Mouse (Mus musculus): ENCODE measurements around the gene Khdc3. TPM values are rescaled to one million over a fixed set of nuclear protein-coding genes. Genes with fewer than 3 reads are reported as not detected.
"Not testable (repeated sequence)": the region's sequence is repeated elsewhere in the genome, so short reads cannot be mapped to it uniquely, and the experiment has no call there.

Khdc3 gene
- polyA plus RNA-seq (2015; fragmentation: Nextera tagmentation; extraction: Ambion mirVana), result 0.09 TPM in 1 of 2 replicates, not detected in the other

DNA sequence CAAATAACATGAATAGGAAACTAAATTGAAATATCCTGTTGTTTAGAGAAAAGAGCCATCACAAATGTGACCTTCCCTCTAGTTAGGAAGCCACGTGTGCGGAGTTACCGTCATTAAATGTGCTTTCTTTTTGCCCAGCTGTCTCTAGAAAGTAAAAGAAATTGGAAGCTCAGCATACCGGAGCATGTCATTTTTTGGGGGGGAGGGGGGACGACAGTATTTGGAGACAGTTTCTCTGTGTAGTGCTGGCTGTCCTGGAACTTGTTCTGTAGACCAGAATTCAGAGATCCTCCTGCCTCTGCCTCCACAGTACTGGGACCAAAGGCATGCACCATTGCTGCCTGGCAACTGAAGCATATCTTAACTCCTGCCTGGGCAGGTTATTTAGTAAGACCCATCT lies at the start of gene Khdc3:
Khdc3 (plus strand) TSS at position 301 of the 400 bp plus-strand sequence.
- no peak within 1 kb of the TSS for H3K4me3 ChIP-seq
- H3K4me2 ChIP-seq, result no peak within 1 kb of the TSS
- WGBS, result 84% methylated on average over 5 of the region's 5 CpGs
- H3K9me3 ChIP-seq, result no peaks in the 10 kb centered on the region
- H3K36me3 ChIP-seq, result no peaks in the 10 kb centered on the region
- no peak for ATAC-seq (ENCODE audit: borderline replicate concordance, extremely low read depth, low FRiP score, low TSS enrichment)
- H3K9ac ChIP-seq, result no peak within 1 kb of the TSS
- peaks cover 19% of the 10 kb centered on the region for H3K27me3 ChIP-seq
- peaks cover 8% of the 10 kb centered on the region for H3K4me1 ChIP-seq
- no peak within 1 kb of the TSS for H3K27ac ChIP-seq

DNA sequence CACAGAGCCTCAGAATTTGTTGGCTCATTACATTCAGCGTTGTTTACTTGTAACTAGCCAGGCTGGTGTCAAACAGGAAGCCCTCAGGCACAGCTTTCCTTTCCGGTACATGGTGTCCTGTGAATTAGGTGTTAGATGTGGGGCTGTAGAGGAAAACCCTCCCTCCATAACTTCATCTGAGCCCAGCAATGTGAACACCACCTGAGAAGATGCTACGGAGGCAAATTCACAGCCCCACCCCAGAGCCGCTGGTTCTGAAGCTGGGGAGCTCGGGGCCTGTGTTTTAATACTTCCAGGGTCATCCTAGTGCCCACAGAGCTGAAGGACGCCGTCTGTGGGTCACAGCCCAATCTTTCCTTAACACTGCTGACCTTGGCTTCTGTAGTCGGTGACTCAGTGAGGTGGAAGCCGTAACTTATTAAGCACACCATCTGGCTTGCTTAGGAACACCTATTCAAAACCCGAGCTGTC lies 46.2 kb upstream of the Khdc3 start:
- Histone ChIP-seq H3K4me1 (peaks cover 6% of the 10 kb centered on the region; the same call in 1 of the 2 replicates), H3K9me3 (no peaks in the 10 kb centered on the region), H3K4me2 (no peak overlapping the region), H3K27me3 (no peaks in the 10 kb centered on the region), H3K9ac (no peak overlapping the region), H3K27ac (no peak overlapping the region), H3K36me3 (no peaks in the 10 kb centered on the region), H3K4me3 (no peak overlapping the region)
- 44% methylated on average over 10 of the region's 10 CpGs for WGBS
- ATAC-seq (ENCODE audit: borderline replicate concordance, extremely low read depth, low FRiP score, low TSS enrichment), result no peak

- Histone ChIP-seq H3K4me1 (peaks cover 5% of the 10 kb centered on the region; the same call in 1 of the 2 replicates), H3K27me3 (no peaks in the 10 kb centered on the region), H3K9me3 (no peaks in the 10 kb centered on the region), H3K27ac (no peak overlapping the region), H3K36me3 (no peaks in the 10 kb centered on the region), H3K9ac (no peak overlapping the region), H3K4me2 (no peak overlapping the region), H3K4me3 (no peak overlapping the region)
- no peak for ATAC-seq (ENCODE audit: borderline replicate concordance, extremely low read depth, low FRiP score, low TSS enrichment)
- 84% methylated on average over 4 of the region's 4 CpGs for WGBS
Measured at GRCm38 (mm10) chr9:73059224-73059623, 42.4 kb upstream of the Khdc3 start.

- Histone ChIP-seq H3K27ac (no peak overlapping the region), H3K4me3 (no peak overlapping the region), H3K36me3 (no peaks in the 10 kb centered on the region), H3K9ac (no peak overlapping the region), H3K27me3 (no peaks in the 10 kb centered on the region), H3K4me1 (peaks cover 15% of the 10 kb centered on the region), H3K4me2 (peak overlapping the region; percentile 31; the same call in 1 of the 2 replicates), H3K9me3 (no peaks in the 10 kb centered on the region)
- 22% methylated on average over 15 of the region's 15 CpGs for WGBS
- ATAC-seq (ENCODE audit: borderline replicate concordance, extremely low read depth, low FRiP score, low TSS enrichment), result no peak
Measured at GRCm38 (mm10) chr9:73063621-73064290, 37.9 kb upstream of the Khdc3 start.

- Histone ChIP-seq H3K4me2 (peak overlapping the region; percentile 35), H3K9me3 (no peaks in the 10 kb centered on the region), H3K27ac (no peak overlapping the region), H3K27me3 (no peaks in the 10 kb centered on the region), H3K9ac (no peak overlapping the region), H3K4me1 (peaks cover 19% of the 10 kb centered on the region), H3K36me3 (no peaks in the 10 kb centered on the region), H3K4me3 (0 out of 2 replicates have a peak overlapping the region, but pooled peaks have one; percentile 12)
- ATAC-seq (ENCODE audit: borderline replicate concordance, extremely low read depth, low FRiP score, low TSS enrichment), result peak; percentile 48; the same call in 1 of the 2 replicates
- WGBS, result 27% methylated on average over 9 of the region's 10 CpGs
Measured at GRCm38 (mm10) chr9:73067086-73067485, 34.5 kb upstream of the Khdc3 start.

GRCm38 (mm10) chr9:73068230-73068679 lies 33.4 kb upstream of the Khdc3 start:
- Histone ChIP-seq H3K4me1 (peaks cover 19% of the 10 kb centered on the region), H3K9ac (no peak overlapping the region), H3K9me3 (no peaks in the 10 kb centered on the region), H3K4me3 (no peak overlapping the region), H3K36me3 (no peaks in the 10 kb centered on the region), H3K27me3 (no peaks in the 10 kb centered on the region), H3K27ac (peak overlapping the region; percentile 62; the same call in 1 of the 2 replicates), H3K4me2 (peak overlapping the region; percentile 21)
- 16% methylated on average over 6 of the region's 6 CpGs for WGBS
- peak; percentile 77 for ATAC-seq (ENCODE audit: borderline replicate concordance, extremely low read depth, low FRiP score, low TSS enrichment)

- WGBS, result 74% methylated on average over 6 of the region's 6 CpGs
- no peak for ATAC-seq (ENCODE audit: borderline replicate concordance, extremely low read depth, low FRiP score, low TSS enrichment)
- no peaks in the 10 kb centered on the region for H3K9me3 ChIP-seq
- H3K27me3 ChIP-seq, result no peaks in the 10 kb centered on the region
- H3K9ac ChIP-seq, result no peak overlapping the region
- H3K36me3 ChIP-seq, result no peaks in the 10 kb centered on the region
- H3K4me2 ChIP-seq, result peak overlapping the region; percentile 14; the same call in 1 of the 2 replicates
- no peak overlapping the region for H3K4me3 ChIP-seq
- peaks cover 15% of the 10 kb centered on the region for H3K4me1 ChIP-seq
- peak overlapping the region; percentile 62 for H3K27ac ChIP-seq
Measured at GRCm38 (mm10) chr9:73068688-73069087, 32.9 kb upstream of the Khdc3 start.

GRCm38 (mm10) chr9:73070971-73071659 lies 30.5 kb upstream of the Khdc3 start:
- Histone ChIP-seq H3K27me3 (no peaks in the 10 kb centered on the region), H3K4me2 (no peak overlapping the region; the same call in 1 of the 2 replicates), H3K36me3 (no peaks in the 10 kb centered on the region), H3K4me1 (peaks cover 14% of the 10 kb centered on the region), H3K4me3 (no peak overlapping the region), H3K9ac (no peak overlapping the region), H3K9me3 (no peaks in the 10 kb centered on the region), H3K27ac (peak overlapping the region; percentile 20; the same call in 1 of the 2 replicates)
- ATAC-seq (ENCODE audit: borderline replicate concordance, extremely low read depth, low FRiP score, low TSS enrichment), result no peak
- WGBS, result 54% methylated on average over 10 of the region's 10 CpGs

DNA sequence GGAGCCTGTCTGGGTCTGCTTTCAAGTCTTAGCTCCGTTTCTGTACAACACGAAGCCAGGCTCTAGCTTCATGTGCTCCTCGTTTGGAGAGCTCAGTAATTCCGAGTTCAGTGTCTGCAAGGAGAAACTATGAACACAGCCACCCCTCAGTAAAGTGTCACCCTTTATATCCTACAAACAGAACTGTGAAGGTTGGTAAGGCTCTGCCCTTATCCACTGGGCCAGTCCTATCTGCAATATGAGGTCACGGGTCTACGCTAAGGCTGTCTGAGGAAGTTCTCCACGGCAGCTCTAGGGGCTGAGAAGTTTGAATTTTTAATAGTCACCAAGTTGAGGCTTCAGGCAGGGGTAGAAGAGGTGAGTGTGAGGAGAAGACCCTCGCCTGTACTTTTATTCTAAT lies 29.2 kb upstream of the Khdc3 start:
- Histone ChIP-seq H3K27ac (no peak overlapping the region), H3K9me3 (no peaks in the 10 kb centered on the region), H3K9ac (no peak overlapping the region), H3K4me2 (no peak overlapping the region), H3K4me3 (no peak overlapping the region), H3K4me1 (peaks cover 11% of the 10 kb centered on the region), H3K27me3 (no peaks in the 10 kb centered on the region), H3K36me3 (no peaks in the 10 kb centered on the region)
- 73% methylated on average over 8 of the region's 8 CpGs for WGBS
- ATAC-seq (ENCODE audit: borderline replicate concordance, extremely low read depth, low FRiP score, low TSS enrichment), result no peak

- Histone ChIP-seq H3K36me3 (no peaks in the 10 kb centered on the region), H3K9me3 (no peaks in the 10 kb centered on the region), H3K4me1 (peaks cover 5% of the 10 kb centered on the region; the same call in 1 of the 2 replicates), H3K4me2 (no peak overlapping the region), H3K27ac (no peak overlapping the region), H3K27me3 (no peaks in the 10 kb centered on the region), H3K4me3 (no peak overlapping the region), H3K9ac (no peak overlapping the region)
- ATAC-seq (ENCODE audit: borderline replicate concordance, extremely low read depth, low FRiP score, low TSS enrichment), result no peak
- 90% methylated on average over 5 of the region's 5 CpGs for WGBS
Measured at GRCm38 (mm10) chr9:73073169-73073568, 28.5 kb upstream of the Khdc3 start.

DNA sequence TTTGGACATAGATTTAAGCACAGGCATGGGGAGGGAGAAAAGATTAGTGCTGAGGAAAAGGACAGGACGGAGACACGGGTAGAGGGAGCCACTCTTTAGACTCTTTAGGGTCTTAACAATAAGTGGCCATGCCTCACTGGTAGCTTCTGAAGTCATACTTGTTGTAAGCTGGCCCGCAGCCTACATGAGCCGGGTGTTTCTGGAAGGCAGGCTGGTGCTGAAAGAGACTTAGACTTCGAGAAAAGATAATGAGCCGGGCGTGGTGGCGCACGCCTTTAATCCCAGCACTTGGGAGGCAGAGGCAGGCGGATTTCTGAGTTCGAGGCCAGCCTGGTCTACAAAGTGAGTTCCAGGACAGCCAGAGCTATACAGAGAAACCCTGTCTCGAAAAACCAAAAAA lies 22.3 kb upstream of the Khdc3 start:
- H3K27ac ChIP-seq; H3K4me2 ChIP-seq; H3K36me3 ChIP-seq; H3K4me3 ChIP-seq; H3K27me3 ChIP-seq; H3K9me3 ChIP-seq; H3K9ac ChIP-seq; H3K4me1 ChIP-seq; ATAC-seq (ENCODE audit: borderline replicate concordance, extremely low read depth, low FRiP score, low TSS enrichment): not testable (repeated sequence)
- WGBS, result 82% methylated on average over 11 of the region's 12 CpGs

DNA sequence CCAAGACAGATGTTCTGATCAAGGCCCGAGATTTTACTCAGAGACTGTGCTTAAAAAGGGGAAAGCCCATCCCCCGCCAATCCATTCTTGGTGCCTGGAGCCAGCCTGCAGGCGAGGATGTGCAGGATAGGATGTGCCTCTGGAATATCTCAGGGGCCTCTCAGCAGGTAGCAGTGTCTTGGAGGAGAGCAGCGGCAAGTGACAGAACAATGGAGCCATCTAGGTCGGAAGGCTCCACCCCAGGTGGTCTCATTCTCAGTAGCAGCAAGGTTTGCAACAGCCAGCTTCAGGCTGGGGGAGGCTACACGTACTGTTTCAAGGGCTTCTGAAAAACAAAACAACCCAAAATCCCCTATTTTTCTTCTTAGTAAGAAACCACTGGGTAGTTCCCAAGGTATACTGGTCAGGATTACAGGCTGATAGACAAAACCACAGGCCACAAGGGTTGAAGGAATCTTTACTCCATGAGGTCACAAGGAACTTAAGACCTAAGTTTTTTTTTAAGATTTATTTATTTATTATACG lies 21.8 kb upstream of the Khdc3 start:
- Histone ChIP-seq H3K4me3 (no peak overlapping the region), H3K9ac (no peak overlapping the region), H3K4me1 (no peaks in the 10 kb centered on the region), H3K4me2 (no peak overlapping the region), H3K27ac (no peak overlapping the region), H3K9me3 (no peaks in the 10 kb centered on the region), H3K27me3 (no peaks in the 10 kb centered on the region), H3K36me3 (no peaks in the 10 kb centered on the region)
- 46% methylated on average over 7 of the region's 7 CpGs for WGBS
- ATAC-seq (ENCODE audit: borderline replicate concordance, extremely low read depth, low FRiP score, low TSS enrichment), result no peak

All from lung, embryonic 15.5 days (tissue).